Mouse (Mus musculus) naive thymus-derived CD4-positive, alpha-beta T cell, adult 2 months (primary cell): ENCODE results near the gene Tacc3.

Experiments
- DNase-seq: peaks from one replicate; pipeline ENCODE4 v3.0.0-alpha.2; 2011; ENCODE audit warnings: low read depth

The Tacc3 gene

DNA sequence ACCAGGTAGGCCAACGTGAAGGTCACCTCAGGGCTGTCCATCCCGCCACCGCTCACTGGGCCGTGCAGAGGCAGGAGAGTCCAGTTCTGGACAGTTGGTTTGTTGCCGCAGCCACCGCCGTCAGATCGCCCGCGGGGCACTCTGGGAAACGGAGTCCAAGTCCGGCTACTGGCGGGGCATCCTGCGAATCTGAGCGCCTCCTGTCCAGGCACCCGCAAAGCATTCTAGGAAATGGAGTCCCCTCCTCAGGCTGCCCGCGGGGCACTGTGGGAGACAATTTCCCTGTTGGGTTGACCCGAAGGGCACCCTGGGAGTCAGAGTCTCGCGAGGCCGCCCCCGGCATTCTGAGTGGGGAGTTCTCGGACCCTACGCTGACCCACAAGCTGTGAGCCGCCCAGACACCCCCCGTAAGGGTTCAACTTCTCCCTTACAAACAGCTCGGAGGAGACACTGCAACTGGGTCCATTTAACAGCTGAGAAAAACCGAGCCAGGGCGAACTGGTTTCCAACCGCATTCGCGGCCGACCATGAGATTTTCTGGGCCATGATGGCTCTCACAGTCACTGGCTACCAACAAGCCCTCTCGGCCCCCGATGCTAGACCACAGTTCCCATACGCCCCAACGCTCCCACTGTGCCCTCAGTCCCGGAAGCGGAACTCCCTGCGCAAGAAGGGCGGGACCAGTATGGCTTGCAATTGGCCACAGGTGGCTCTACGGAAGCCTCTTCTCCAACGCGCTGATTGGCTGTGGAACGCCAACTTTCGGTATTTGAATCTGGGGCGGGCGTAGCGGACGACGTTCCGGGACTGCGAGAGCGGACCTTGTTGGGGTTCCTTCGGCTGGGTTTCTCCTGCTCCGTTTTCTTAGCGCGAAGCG is at the start of gene Tacc3, which contains the start of gene Tmem129:
Gene Tacc3, plus strand, starts transcription at position 342 of the 877 bp plus-strand sequence.
Gene Tmem129, minus strand, starts transcription at position 630 of the 877 bp plus-strand sequence.
- peak; percentile 97 for DNase-seq

GRCm38 (mm10) chr5:33609226-33609625 is 48.7 kb upstream of the Tacc3 start:
- no peak for DNase-seq

DNA sequence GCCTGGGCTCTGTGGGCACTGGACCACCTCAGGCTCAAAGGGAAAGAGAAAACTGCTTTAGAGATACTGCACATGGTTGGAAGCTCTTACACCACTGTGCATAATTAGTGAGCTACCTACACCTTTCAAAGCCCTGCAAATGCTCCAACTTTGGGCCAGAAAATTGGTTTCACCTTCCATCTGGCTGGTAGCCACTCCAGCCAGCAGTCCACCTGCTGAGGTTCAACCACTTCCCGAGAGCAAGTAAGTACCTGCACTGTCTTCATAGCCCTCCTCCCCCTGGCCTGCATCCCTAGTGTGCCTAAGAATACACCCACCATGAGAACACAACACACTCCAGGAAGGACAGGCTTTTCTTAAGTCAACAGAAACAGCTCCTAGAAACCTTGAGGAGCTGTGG is 46.1 kb upstream of the Tacc3 start:
- no peak for DNase-seq

DNA sequence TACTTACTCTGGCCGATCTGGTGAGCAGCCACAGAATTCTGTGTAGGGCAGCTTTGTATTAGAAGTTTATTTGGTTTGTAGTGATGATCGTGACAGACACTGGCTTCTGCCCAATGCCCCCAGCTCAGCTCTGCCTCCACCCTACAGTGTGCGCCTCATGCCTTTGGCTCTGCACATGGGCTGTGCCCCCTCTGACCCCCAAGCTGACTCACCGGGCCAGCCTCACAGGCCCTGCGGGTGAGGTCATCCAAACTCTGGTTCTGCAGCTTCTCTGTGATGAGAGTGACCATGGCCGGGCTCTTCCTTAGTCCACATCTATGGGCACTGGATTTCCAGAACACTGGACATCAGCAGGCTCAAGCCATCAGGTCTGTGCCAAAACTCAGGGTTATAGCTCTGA is 43.5 kb upstream of the Tacc3 start:
- DNase-seq = no peak

DNA sequence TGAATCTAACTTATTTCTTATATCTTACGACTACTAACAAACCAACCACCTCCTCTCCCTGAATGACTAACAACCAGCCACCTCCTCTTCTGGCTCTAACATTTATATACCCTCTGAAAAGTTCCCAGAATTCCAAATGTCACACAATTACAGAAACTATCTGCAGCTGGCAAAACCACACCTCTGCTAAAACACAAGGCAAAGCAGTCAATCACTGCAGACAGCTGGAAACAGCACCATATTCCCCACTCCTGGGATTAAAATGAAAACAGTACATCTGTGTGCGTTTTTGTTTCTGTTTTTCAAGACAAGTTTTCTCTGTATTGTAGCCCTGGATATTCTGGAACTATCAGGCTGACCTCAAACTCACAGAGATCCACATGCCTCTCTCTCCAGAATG is 35.3 kb upstream of the Tacc3 start:
- DNase-seq = no peak

DNA sequence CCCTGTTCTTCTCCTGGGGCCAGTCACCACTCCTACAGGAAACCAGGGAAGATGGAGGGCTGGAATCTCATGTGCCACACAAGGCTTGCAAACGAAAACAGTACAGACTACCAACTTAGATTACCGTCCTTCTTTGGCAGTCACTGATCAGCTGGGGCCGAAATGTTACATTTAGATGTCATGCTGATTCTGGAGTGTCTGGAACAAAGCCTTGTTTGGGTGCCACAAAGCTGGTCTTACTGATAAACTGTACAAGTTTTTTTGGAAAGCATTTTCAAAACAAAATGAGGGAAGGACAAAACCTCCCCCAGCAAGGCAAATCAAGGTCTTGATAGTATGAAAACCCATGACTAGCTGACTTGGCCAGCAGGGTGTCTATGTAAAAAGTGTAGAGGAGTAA is 34.2 kb upstream of the Tacc3 start:
- DNase-seq = no peak

DNA sequence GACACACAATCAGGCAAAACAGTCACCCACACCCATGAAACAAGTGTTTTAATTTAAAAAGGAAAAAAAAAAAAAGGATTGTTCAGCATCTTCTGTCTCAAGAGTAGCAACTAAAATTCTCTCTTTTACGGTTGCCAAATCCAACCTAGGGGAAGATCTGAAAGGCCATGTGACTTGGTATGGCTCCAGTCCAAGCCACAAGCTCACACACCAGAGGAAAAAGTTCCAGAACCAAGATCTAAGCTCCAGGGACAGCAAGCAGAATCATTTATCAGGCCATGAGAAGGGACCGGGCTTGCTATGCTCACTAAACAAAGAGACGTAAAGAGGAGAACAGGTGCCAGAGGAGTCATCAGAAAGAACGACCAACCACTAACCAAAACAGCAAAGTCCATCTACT is 30.0 kb upstream of the Tacc3 start:
- peak; percentile 49 for DNase-seq

DNA sequence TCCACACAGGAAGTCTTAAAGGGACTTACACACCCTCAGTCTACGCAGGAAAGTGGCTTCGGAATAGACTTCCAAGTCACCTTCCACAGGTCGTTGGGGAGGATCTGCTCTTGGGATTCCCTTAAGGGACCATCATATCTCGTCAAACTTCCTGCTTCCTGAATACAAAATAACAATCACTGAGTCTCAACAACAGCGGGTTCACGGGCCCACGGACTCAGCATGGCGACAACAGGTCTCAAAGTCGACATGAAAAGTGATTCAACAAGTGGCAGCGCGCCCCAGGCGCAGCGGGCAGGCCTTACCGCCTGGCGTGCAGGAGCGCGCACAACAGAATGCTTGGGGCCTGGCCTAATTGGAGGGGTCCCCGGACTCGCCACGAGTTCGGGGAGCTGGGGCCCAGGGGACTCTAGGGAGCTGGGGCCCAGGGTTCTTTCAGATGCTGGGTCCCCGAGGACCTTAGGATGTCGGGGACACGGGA is 29.1 kb upstream of the Tacc3 start:
- DNase-seq = peak; percentile 82

DNA sequence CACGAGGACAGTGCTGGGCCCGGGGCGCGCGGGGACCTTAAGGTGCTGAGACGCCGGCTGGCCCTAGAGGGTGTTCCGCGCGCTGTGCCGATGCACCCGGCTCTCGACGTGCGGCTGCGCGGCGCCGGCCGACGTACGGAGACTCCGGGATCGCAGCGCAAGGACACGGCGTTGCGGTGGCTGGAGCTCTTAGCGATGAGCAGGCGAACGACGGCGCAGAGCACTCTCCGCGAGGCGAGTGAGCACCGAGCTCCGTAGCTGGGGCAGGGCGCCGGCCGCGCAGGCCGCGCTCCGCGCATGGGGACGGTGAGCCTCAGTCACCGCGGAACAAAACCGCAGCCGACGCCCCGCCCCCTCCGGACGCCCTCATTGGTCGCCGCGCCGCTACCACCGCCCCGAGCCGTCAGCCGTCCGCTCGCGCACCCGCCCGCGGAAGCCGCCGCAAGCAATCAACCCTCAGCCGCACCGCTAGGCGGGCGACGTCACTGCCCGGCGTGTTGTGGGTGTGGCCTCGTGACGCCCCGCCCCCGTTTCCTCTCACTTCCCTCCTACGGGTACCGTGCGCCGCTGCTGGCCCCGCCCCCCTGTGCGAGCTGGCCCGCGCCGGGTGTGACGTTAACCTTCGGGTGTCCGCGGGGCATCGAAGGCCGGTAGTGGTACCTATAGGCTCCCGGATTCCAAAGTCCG is 28.5 kb upstream of the Tacc3 start, which contains the start of the genes Fam53a and Gm9903:
Gene Fam53a, minus strand, starts transcription at position 335 of the 687 bp plus-strand sequence.
Gene Gm9903, plus strand, starts transcription at position 625 of the 687 bp plus-strand sequence.
- DNase-seq = peak; percentile 99

GRCm38 (mm10) chr5:33630061-33630460 is 27.9 kb upstream of the Tacc3 start:
- DNase-seq = no peak

GRCm38 (mm10) chr5:33630615-33631014 is 27.3 kb upstream of the Tacc3 start:
- no peak for DNase-seq

GRCm38 (mm10) chr5:33632526-33632925 is 25.4 kb upstream of the Tacc3 start:
- no peak for DNase-seq

- DNase-seq = no peak
Observed at GRCm38 (mm10) chr5:33635361-33635760, 22.6 kb upstream of the Tacc3 start.

DNA sequence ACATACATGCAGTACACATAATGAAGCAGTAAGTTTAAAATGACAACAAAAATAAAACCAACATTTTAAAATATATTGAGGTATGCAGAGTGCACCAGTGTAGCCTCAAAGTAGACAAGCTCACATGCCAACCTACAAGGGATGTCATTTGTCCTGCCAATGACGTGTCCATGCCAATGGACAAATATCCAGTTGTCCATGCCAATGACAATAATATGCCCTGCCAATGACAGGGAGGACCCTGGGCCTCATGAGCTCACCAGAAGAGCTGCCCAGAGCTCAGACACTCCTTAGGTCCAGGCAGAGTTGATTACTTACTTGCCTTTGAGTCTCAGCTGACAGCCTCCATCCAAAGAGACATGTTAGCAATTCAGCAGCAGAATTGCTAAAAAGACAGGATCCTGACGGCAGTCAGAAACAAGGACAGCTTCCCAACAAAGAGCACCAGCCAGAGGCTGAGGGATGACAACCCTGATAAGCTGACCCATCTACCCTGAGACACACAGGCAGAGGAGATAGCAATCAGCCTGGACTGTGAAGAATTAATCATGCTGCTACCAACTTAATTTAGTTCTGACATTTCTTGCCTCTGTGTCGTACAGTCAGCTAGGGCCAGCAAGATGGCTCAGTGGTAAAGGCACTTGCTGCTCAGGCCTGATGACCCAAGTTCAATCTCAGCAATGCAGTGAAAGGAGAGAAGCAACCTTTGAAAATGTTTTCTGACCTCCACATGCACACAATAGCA is 20.1 kb upstream of the Tacc3 start:
- no peak for DNase-seq

DNA sequence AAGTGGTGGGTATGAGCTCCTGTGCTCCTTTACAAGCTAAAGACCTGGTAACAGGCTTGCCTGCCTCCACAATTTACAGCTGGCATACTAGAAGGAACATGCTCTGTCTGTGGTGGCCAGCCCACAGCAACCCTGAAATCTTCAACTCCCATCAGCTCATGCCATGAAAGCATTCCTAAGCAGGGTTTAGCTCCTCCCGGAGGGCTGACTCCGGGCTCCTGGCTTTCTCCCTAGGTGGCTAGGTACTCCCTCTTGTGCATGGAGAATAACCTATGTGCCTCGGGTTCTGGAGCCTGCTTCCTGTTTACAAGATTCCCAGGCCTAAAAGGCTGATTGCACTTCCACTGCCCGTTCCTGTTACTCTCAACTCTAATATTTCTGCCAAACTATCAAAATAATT is 19.1 kb upstream of the Tacc3 start:
- DNase-seq = no peak

- DNase-seq = peak; percentile 72
Observed at GRCm38 (mm10) chr5:33640652-33641051, 17.3 kb upstream of the Tacc3 start.

DNA sequence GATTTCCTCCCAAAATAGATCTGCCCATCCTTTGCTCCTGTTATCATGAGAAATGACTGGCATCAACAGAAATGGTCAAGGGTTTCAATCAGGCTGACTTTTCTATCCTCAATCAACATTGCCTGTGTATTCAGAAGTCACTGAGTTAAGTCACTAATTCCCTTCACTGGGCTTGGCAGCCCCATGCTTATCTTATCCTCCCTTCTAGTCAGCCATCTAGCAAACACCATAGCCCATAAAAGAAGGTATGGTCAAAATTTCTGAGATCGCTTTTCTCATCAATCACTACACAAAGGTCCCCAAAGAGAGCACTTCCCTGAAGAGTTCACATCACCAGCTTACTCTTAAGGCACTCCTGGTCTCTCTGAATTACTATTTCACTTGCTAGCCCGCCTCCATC is 6.9 kb upstream of the Tacc3 start:
- DNase-seq = no peak

GRCm38 (mm10) chr5:33651541-33651920 is 6.4 kb upstream of the Tacc3 start:
- peak; percentile 69 for DNase-seq

GRCm38 (mm10) chr5:33651921-33652782 is 5.8 kb upstream of the Tacc3 start, which contains the start of gene Slbp:
Slbp (minus strand) TSS chr5:33652574.
- peak; percentile 95 for DNase-seq

- no peak for DNase-seq
Observed at GRCm38 (mm10) chr5:33652783-33653173, 5.2 kb upstream of the Tacc3 start.

DNA sequence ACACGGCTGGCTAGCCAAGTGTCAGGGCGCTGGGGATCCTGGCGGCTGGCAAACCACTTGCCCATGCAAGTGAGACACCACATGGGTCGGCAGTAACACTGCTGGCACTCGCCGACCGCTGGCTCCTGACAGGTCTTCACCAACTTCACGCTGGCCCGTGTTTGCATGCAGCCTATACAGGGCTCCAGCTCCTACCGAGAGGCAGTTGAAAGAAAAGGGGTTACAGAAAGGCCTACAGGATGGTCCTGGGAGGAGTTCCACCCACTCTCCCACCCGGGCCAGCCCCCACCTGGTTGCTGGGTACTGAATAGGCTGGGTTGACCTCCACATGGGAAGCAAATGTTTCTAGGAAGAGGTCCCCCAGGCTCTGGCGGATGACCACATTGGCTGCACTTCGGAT is 3.5 kb upstream of the Tacc3 start:
- DNase-seq = no peak
